Mouse (Mus musculus) stomach, postnatal 0 days (tissue): ENCODE data around the gene Ubr1.

Source experiments
- CTCF ChIP-seq: IDR thresholded peaks from 2 replicates; pipeline ENCODE4 v1.5.1; 2016; ENCODE audit warnings: antibody characterized with exemption, low read depth, mild to moderate bottlenecking, moderate library complexity
- EP300 ChIP-seq: optimal IDR thresholded peaks from 2 replicates; pipeline ENCODE3; 2016; ENCODE audit warnings: antibody characterized with exemption

DNA sequence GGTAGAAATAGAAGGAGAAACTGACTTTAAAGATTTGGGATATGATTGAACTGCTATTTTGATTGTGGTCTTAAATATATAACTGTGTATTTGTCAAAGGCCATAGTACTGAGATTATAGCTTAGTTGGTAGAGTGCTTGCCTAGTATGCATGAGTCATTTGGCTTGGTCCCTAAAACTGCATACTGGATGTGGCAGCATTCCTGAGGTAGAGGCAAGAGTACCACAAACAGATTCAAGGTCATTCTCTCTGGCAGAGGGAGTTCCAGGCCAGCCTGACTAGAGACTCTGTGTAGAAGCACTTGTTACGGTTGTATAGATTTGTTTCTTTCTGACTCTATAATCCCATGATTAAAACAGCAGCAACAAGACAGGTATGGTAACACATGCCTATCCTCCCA, 9.3 kb upstream of the Ubr1 start:
- TF ChIP-seq CTCF (no peak), EP300 (no peak)
